Mouse (Mus musculus): ENCODE data around the gene Aox2. TPM values are rescaled to one million over a fixed set of nuclear protein-coding genes. Genes with fewer than 3 reads are reported as not detected.

Gene Aox2
- polyA plus RNA-seq, 1 experiment from 2014 or later = 0.08 TPM

DNA sequence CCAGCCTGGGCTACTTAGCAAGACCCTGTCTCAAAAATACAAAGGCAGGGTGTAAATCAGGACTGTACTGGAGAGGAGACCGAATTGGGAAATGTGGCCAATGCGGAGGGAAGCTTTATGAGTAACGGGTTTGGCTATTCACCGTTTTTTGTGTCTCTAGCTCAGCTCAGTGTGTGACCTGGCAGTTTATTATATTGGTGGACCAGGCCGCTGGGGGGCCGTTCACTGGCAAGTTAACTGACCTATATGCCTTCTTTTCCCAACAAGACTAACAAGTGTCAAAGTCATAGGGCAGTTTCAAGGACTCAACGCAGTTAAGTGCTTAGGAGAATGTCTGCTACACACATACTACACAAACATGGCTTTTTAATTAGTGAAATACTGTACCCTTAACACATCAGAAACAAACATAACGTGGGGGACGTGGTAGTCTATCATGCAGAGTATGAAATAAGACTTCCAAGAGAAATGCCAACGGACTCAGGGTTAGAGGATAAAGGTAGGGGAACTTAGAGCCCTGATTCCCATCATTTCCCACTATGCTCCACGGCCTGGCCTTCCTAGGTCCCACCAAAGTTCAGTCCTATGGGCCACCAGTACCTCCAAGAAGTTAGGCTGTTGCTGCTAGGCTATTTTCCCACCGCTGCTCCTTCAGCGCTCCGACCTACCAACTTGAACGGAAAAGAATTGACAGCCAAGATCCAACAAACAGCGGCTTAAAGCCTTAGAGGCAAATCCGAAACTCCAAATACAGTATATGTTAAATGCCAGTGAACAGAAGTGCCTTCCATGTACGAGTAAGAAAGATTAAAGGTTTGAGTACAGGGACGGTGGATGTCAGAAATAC is 113.5 kb downstream of the Aox2 start:
- peak overlapping the region; percentile 99 for H3K27ac ChIP-seq
- H3K9ac ChIP-seq = peak overlapping the region; percentile 95
- H3K4me3 ChIP-seq = peak overlapping the region; percentile 96
- peak overlapping the region; percentile 70 for H3K4me2 ChIP-seq
- H3K27me3 ChIP-seq = no peaks in the 10 kb centered on the region
- peaks cover 20% of the 10 kb centered on the region for H3K36me3 ChIP-seq
- WGBS = 37% methylated on average over 19 of the region's 19 CpGs
- no peak for ATAC-seq (ENCODE audit: insufficient number of reproducible peaks, low FRiP score, low TSS enrichment, low read depth)
- no peaks in the 10 kb centered on the region; the same call in 1 of the 2 replicates for H3K9me3 ChIP-seq
- peaks cover 7% of the 10 kb centered on the region for H3K4me1 ChIP-seq

DNA sequence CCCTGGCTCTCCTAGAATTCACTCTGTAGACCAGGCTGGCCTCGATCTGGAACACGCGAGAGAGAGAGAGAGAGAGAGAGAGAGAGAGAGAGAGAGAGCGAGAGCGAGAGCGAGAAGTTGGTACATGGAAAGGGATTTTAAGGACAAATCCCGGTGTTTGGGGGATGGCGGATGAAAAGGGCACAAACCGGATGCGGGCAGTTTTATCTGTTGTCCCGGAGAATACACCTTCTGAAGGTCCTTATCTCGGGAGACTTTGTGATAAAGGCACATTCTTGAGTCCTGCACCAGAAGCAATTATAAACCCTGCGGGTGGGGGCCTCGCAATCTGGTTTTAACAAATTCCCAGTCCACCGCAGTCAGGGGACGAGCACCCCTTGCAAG is 114.1 kb downstream of the Aox2 start:
- no peak for ATAC-seq (ENCODE audit: insufficient number of reproducible peaks, low FRiP score, low TSS enrichment, low read depth)
- H3K36me3 ChIP-seq = peaks cover 26% of the 10 kb centered on the region
- under 1% methylated on average over 16 of the region's 16 CpGs for WGBS

DNA sequence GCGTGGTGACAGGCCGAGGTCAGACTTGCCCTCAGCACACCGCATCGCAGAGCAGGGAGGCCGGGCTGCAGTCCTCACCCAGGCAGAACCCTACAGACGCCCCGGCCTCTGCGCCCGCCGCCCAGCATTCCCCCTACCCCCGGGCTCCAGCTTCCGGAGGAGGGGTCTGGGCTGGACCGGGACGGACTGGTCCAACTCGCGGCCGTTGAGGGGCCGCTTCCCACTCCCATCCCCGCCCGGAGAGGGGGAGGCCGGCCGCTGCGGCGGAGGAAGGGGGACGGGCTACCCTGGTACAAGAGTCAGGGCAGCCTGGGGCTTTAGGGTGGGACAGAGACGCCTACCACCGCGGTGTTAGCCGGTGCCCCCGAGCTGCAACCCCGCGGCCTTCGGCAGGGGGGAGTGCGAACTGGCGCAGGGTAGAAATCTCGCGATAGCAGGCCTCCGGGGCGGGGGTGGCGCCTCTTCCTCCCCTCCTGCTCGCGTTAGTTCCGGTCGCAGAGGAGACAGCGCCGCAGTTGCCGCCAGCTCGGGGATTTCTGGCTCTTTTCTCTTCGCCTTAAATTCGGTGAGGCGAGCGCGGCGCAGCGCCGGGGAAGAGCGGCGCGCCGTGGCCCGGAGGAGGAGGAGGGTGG is 114.6 kb downstream of the Aox2 start, which contains the start of gene Bzw1:
Gene Bzw1 (plus strand): TSS at position 247 of the 632 bp plus-strand sequence.
- H3K4me1 ChIP-seq = peaks cover 7% of the 10 kb centered on the region
- peaks cover 31% of the 10 kb centered on the region for H3K36me3 ChIP-seq
- H3K4me3 ChIP-seq = peak within 1 kb of the TSS; percentile 96
- H3K27me3 ChIP-seq = no peaks in the 10 kb centered on the region
- H3K27ac ChIP-seq = peak within 1 kb of the TSS; percentile 99
- under 1% methylated on average over 47 of the region's 61 CpGs for WGBS
- peak; percentile 97 for ATAC-seq (ENCODE audit: insufficient number of reproducible peaks, low FRiP score, low TSS enrichment, low read depth)
- no peaks in the 10 kb centered on the region; the same call in 1 of the 2 replicates for H3K9me3 ChIP-seq
- peak within 1 kb of the TSS; percentile 95 for H3K9ac ChIP-seq
- H3K4me2 ChIP-seq = peak within 1 kb of the TSS; percentile 70

More for the DNA sequence above, 114.1 kb downstream of the Aox2 start:
- Histone ChIP-seq H3K4me1 (peaks cover 7% of the 10 kb centered on the region), H3K4me2 (peak overlapping the region; percentile 70), H3K9ac (peak overlapping the region; percentile 95), H3K27me3 (no peaks in the 10 kb centered on the region), H3K27ac (peak overlapping the region; percentile 99), H3K9me3 (no peaks in the 10 kb centered on the region; the same call in 1 of the 2 replicates), H3K4me3 (peak overlapping the region; percentile 96)

DNA sequence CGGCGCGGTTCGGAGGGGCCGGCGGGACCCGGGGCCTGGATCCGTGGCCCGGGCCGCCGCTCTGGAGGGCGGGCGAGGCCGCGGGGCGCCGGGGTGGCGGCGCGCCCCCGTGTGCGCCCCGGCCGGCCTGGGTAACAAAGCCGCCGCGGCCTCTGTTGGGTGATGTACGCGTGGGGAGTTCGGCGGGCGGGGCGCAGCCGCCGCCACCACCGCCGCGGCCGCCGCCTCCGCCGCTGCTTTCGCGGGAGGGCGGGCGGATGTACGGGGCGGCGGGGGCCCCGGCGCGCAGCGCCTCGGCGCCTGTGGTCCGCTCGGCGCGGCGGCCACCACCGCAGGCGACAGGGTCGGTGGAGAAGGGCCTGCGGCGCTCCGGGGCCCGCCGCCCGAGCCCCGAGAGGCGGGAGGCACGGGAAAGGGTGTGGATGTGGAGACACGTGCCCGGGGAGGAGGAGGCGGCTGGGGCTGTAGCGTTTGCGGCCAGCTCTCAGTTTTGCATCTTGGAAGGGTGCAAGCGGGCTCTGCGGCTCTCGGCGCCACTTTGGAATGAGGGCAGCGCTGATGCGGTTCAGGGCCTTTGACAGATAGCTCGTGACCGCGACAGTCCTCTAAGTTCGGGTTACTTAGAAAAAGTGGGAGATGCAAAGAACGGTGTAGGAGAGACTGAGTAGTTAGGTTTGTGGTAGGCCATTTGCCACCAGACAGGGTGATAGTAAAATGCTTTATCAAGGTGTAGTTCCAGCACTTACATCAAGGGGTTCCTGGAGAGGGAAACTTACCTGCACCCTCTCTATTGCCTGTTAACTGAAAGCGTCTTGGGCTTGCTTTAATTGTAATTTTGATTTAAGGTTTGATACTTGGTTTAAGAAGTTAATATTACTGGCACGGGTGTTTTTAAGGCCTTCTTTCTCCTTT is 115.4 kb downstream of the Aox2 start:
- Histone ChIP-seq H3K4me2 (peak overlapping the region; percentile 70), H3K27me3 (no peaks in the 10 kb centered on the region), H3K27ac (peak overlapping the region; percentile 99), H3K9me3 (no peaks in the 10 kb centered on the region; the same call in 1 of the 2 replicates), H3K36me3 (peaks cover 39% of the 10 kb centered on the region), H3K9ac (peak overlapping the region; percentile 95), H3K4me1 (peaks cover 7% of the 10 kb centered on the region), H3K4me3 (peak overlapping the region; percentile 96)
- ATAC-seq (ENCODE audit: insufficient number of reproducible peaks, low FRiP score, low TSS enrichment, low read depth) = peak; percentile 56
- under 1% methylated on average over 60 of the region's 90 CpGs for WGBS

DNA sequence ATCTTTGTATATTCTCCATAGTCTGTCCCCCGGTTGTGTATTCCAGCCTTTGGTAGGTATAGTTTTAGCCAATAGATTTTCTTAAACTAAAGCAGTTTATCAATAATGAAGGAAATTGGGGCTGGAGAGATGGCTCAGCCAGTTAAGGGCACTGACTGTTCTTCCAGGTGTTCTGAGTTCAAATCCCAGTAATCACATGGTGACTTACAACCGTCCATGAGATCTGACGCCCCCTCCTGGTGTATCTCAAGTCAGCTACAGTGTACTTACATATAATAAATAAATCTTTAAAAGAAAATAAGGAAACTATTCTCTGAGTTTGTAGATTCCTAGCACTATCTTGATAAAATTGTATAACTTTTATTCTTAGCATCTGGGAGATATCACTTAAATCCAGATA is 117.2 kb downstream of the Aox2 start:
- Histone ChIP-seq H3K27me3 (no peaks in the 10 kb centered on the region), H3K27ac (no peak overlapping the region), H3K4me3 (no peak overlapping the region), H3K9me3 (no peaks in the 10 kb centered on the region), H3K9ac (no peak overlapping the region), H3K4me2 (no peak overlapping the region), H3K36me3 (peaks cover 55% of the 10 kb centered on the region), H3K4me1 (peaks cover 7% of the 10 kb centered on the region)
- WGBS = 87% methylated on average over 3 of the region's 3 CpGs
- no peak for ATAC-seq (ENCODE audit: insufficient number of reproducible peaks, low FRiP score, low TSS enrichment, low read depth)

DNA sequence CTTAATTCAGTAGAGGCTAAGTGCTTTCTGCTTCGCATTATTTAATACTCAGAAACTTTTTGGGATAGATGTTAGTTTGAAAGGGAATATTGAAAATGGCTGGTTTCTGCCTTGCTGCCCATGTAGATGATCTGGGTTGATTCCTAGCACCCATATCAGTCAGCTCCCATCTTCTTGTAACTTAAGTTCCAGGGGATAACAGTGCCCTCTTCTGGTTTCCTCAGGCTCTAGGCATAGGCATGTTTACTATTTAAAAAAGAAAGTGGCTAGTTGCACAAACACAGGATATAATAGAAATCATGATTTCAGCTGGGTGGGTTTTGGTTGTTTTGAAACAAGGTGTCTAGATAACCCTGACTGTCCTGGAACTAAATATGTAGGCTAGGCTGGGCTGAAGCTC is 118.1 kb downstream of the Aox2 start:
- no peak overlapping the region for H3K27ac ChIP-seq
- ATAC-seq (ENCODE audit: insufficient number of reproducible peaks, low FRiP score, low TSS enrichment, low read depth) = no peak
- 94% methylated on average over 1 of the region's 1 CpGs for WGBS
- no peak overlapping the region for H3K4me3 ChIP-seq
- H3K9ac ChIP-seq = no peak overlapping the region
- H3K36me3 ChIP-seq = peaks cover 64% of the 10 kb centered on the region
- peaks cover 7% of the 10 kb centered on the region for H3K4me1 ChIP-seq
- H3K27me3 ChIP-seq = no peaks in the 10 kb centered on the region
- no peaks in the 10 kb centered on the region for H3K9me3 ChIP-seq
- H3K4me2 ChIP-seq = no peak overlapping the region

DNA sequence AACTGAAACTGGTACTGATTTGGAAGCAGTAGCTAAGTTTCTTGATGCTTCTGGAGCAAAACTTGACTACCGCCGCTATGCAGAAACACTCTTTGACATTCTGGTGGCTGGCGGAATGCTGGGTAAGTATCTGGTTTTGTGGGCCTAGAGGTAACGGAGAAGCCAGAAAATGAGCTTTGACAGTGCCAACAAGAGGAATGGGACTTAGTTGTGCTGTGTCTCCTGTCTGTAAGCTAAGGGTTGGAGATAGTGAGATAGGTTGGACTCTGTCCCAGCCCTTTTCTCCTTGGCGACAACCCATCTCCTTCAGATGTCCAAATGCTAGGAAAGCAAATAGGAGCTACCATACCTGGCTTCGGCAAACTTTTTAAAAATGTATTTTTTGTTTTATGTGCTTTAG is 119.6 kb downstream of the Aox2 start:
- H3K36me3 ChIP-seq = peaks cover 79% of the 10 kb centered on the region
- no peak overlapping the region for H3K9ac ChIP-seq
- H3K4me3 ChIP-seq = no peak overlapping the region
- no peak overlapping the region for H3K27ac ChIP-seq
- WGBS = 92% methylated on average over 6 of the region's 6 CpGs
- ATAC-seq (ENCODE audit: insufficient number of reproducible peaks, low FRiP score, low TSS enrichment, low read depth) = no peak
- no peak overlapping the region for H3K4me2 ChIP-seq
- H3K4me1 ChIP-seq = no peaks in the 10 kb centered on the region; the same call in 1 of the 2 replicates
- no peaks in the 10 kb centered on the region for H3K27me3 ChIP-seq
- H3K9me3 ChIP-seq = no peaks in the 10 kb centered on the region

DNA sequence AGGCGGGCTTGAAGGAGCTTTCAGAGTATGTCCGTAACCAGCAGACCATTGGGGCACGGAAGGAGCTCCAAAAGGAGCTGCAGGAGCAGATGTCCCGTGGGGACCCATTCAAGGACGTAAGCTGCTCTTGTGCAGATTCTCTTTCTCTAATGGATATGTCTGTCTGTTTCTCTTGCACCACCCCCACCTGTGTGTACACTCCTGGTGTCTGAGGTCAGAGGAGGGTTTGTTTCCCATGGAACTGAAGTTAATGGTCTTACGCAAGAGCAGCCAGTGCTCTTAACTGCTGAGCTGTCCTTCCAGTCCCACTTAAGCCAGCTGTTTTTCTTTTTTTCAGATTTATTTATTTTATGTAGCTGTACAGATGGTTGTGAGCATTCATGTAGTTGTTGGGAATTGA is 123.3 kb downstream of the Aox2 start:
- no peak for ATAC-seq (ENCODE audit: insufficient number of reproducible peaks, low FRiP score, low TSS enrichment, low read depth)
- Histone ChIP-seq H3K36me3 (peaks cover 86% of the 10 kb centered on the region), H3K27ac (no peak overlapping the region), H3K4me2 (no peak overlapping the region), H3K27me3 (no peaks in the 10 kb centered on the region), H3K9ac (no peak overlapping the region), H3K9me3 (no peaks in the 10 kb centered on the region), H3K4me3 (no peak overlapping the region), H3K4me1 (no peaks in the 10 kb centered on the region)
- WGBS = 94% methylated on average over 6 of the region's 6 CpGs

DNA sequence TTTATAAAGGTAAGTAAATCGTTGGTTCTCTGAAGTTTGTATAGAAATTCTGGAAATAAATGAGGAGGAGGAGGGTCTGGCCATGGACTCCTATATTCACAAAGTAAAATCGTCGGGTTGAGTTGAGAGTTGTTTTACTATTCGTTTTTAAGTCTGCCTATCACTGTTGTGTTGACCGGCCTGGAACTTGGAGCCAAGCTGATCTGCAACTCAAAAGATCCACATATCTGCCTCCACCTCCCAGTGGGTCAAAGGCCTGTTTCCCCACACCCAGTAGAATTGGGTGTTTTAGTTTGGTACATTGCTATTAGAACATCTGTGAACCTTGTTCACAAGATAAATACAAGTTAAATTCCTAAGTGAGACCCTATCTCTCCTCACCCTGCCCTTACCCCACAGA is 125.6 kb downstream of the Aox2 start:
- no peak overlapping the region for H3K4me3 ChIP-seq
- H3K9ac ChIP-seq = no peak overlapping the region
- H3K36me3 ChIP-seq = peaks cover 71% of the 10 kb centered on the region
- no peak overlapping the region for H3K27ac ChIP-seq
- no peak for ATAC-seq (ENCODE audit: insufficient number of reproducible peaks, low FRiP score, low TSS enrichment, low read depth)
- H3K9me3 ChIP-seq = no peaks in the 10 kb centered on the region
- no peak overlapping the region for H3K4me2 ChIP-seq
- H3K27me3 ChIP-seq = no peaks in the 10 kb centered on the region
- 90% methylated on average over 5 of the region's 5 CpGs for WGBS
- H3K4me1 ChIP-seq = no peaks in the 10 kb centered on the region

DNA sequence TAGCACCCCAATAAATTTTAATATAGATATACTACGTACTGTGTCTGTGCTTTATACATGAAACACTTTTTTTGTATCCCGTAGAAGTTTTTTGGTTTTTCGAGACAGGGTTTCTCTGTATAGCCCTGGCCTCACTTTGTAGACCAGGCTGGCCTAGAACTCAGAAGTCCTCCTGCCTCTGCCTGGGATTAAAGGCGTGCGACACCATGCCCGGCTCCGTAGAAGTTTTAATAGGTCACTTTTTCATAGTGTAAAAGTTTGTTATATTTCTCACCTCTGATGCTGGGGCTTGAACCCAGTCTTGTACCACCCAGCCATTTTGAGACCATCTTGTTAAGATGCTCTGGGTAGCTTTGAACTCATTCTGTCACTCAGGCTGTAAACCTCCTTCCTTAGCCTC is 129.2 kb downstream of the Aox2 start:
- Histone ChIP-seq H3K4me2 (no peak overlapping the region), H3K4me3 (no peak overlapping the region), H3K9me3 (no peaks in the 10 kb centered on the region), H3K27ac (no peak overlapping the region), H3K4me1 (no peaks in the 10 kb centered on the region), H3K36me3 (peaks cover 64% of the 10 kb centered on the region), H3K9ac (no peak overlapping the region), H3K27me3 (no peaks in the 10 kb centered on the region)
- 95% methylated on average over 7 of the region's 7 CpGs for WGBS
- ATAC-seq (ENCODE audit: insufficient number of reproducible peaks, low FRiP score, low TSS enrichment, low read depth) = no peak

DNA sequence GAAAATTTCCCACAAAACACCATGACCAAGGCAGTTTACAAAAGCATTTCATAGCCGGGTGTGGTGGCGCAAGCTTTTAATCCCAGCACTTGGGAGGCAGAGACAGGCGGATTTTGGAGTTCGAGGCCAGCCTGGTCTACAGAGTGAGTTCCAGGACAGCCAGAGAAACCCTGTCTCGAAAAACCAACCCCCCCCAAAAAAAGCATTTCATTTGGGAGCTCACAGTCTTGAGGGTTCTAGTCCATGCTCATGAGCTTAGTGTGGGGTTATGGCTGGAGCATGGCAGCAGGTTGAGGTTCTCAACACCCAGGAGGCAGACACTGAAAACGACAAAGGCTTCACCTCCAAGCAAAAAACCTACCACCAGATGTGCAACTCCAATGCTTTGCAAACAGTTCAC is 130.0 kb downstream of the Aox2 start:
- Histone ChIP-seq H3K4me1 (no peaks in the 10 kb centered on the region), H3K36me3 (peaks cover 64% of the 10 kb centered on the region), H3K4me3 (no peak overlapping the region), H3K9me3 (no peaks in the 10 kb centered on the region), H3K9ac (no peak overlapping the region), H3K27ac (no peak overlapping the region), H3K4me2 (no peak overlapping the region), H3K27me3 (no peaks in the 10 kb centered on the region)
- WGBS = 86% methylated on average over 6 of the region's 6 CpGs
- ATAC-seq (ENCODE audit: insufficient number of reproducible peaks, low FRiP score, low TSS enrichment, low read depth) = no peak
